Mouse (Mus musculus): ENCODE measurements at regions not wholly inside any gene's neighbourhood (a gene's known extent, or its start where the extent isn't known, plus 50 kb on each side); places are given as distances from the start of the nearest gene placed in this dataset.
"Not testable (repeated sequence)": the region's sequence is repeated elsewhere in the genome, so short reads cannot be mapped to it uniquely, and the experiment has no call there.

- H3K27me3 ChIP-seq (ENCODE audit: control insufficient read depth, insufficient read depth, low read depth, low read length); H3K9me3 ChIP-seq (replicated peaks; ENCODE audit: control insufficient read depth, low read length); H3K4me1 ChIP-seq (ENCODE audit: control insufficient read depth, low read depth, low read length); H3K36me3 ChIP-seq (ENCODE audit: control insufficient read depth, insufficient read depth); H3K4me3 ChIP-seq (ENCODE audit: low read depth, low read length); H3K4me2 ChIP-seq (ENCODE audit: low read depth, low read length); H3K27ac ChIP-seq (ENCODE audit: low read length); ATAC-seq (ENCODE audit: low read depth); H3K9ac ChIP-seq (ENCODE audit: low read depth, low read length): not testable (repeated sequence)
- WGBS (ENCODE audit: insufficient replicate concordance): 73% methylated on average over 2 of the region's 2 CpGs
These were observed 971.2 kb downstream of the Agbl1 start for GRCm38 (mm10) chr7:77200903-77201302.

GRCm38 (mm10) chr7:77205604-77206003 is 975.9 kb downstream of the Agbl1 start:
- Histone ChIP-seq H3K27ac (ENCODE audit: low read length) (no peak overlapping the region), H3K27me3 (ENCODE audit: control insufficient read depth, insufficient read depth, low read depth, low read length) (no peaks in the 10 kb centered on the region), H3K4me2 (ENCODE audit: low read depth, low read length) (no peak overlapping the region), H3K9ac (ENCODE audit: low read depth, low read length) (no peak overlapping the region), H3K4me1 (ENCODE audit: control insufficient read depth, low read depth, low read length) (no peaks in the 10 kb centered on the region), H3K4me3 (ENCODE audit: low read depth, low read length) (no peak overlapping the region), H3K9me3 (replicated peaks; ENCODE audit: control insufficient read depth, low read length) (no peaks in the 10 kb centered on the region), H3K36me3 (ENCODE audit: control insufficient read depth, insufficient read depth) (no peaks in the 10 kb centered on the region)
- WGBS (ENCODE audit: insufficient replicate concordance): 56% methylated on average over 3 of the region's 3 CpGs
- no peak for ATAC-seq (ENCODE audit: low read depth)

- Histone ChIP-seq H3K4me2 (ENCODE audit: low read depth, low read length) (no peak overlapping the region), H3K27me3 (ENCODE audit: control insufficient read depth, insufficient read depth, low read depth, low read length) (no peaks in the 10 kb centered on the region), H3K36me3 (ENCODE audit: control insufficient read depth, insufficient read depth) (no peaks in the 10 kb centered on the region), H3K9ac (ENCODE audit: low read depth, low read length) (no peak overlapping the region), H3K4me1 (ENCODE audit: control insufficient read depth, low read depth, low read length) (no peaks in the 10 kb centered on the region), H3K27ac (ENCODE audit: low read length) (no peak overlapping the region), H3K4me3 (ENCODE audit: low read depth, low read length) (no peak overlapping the region), H3K9me3 (replicated peaks; ENCODE audit: control insufficient read depth, low read length) (no peaks in the 10 kb centered on the region)
- no peak for ATAC-seq (ENCODE audit: low read depth)
- 50% methylated on average over 1 of the region's 1 CpGs for WGBS (ENCODE audit: insufficient replicate concordance)
These were observed 1019.7 kb downstream of the Agbl1 start for GRCm38 (mm10) chr7:77249391-77249790.

GRCm38 (mm10) chr7:77287657-77288056 is 1058.0 kb downstream of the Agbl1 start:
- H3K4me1 ChIP-seq (ENCODE audit: control insufficient read depth, low read depth, low read length): no peaks in the 10 kb centered on the region
- no peak overlapping the region for H3K27ac ChIP-seq (ENCODE audit: low read length)
- H3K9ac ChIP-seq (ENCODE audit: low read depth, low read length): no peak overlapping the region
- no peaks in the 10 kb centered on the region for H3K9me3 ChIP-seq (replicated peaks; ENCODE audit: control insufficient read depth, low read length)
- no peak; the same call in 1 of the 2 replicates for ATAC-seq (ENCODE audit: low read depth)
- no peak overlapping the region for H3K4me2 ChIP-seq (ENCODE audit: low read depth, low read length)
- WGBS (ENCODE audit: insufficient replicate concordance): 33% methylated on average over 4 of the region's 4 CpGs
- no peak overlapping the region for H3K4me3 ChIP-seq (ENCODE audit: low read depth, low read length)
- H3K27me3 ChIP-seq (ENCODE audit: control insufficient read depth, insufficient read depth, low read depth, low read length): no peaks in the 10 kb centered on the region
- no peaks in the 10 kb centered on the region for H3K36me3 ChIP-seq (ENCODE audit: control insufficient read depth, insufficient read depth)

GRCm38 (mm10) chr7:77294984-77295642 is 1065.4 kb downstream of the Agbl1 start:
- H3K4me1 ChIP-seq (ENCODE audit: control insufficient read depth, low read depth, low read length): no peaks in the 10 kb centered on the region
- H3K4me3 ChIP-seq (ENCODE audit: low read depth, low read length): no peak overlapping the region
- 34% methylated on average over 5 of the region's 5 CpGs for WGBS (ENCODE audit: insufficient replicate concordance)
- H3K27ac ChIP-seq (ENCODE audit: low read length): no peak overlapping the region
- no peak for ATAC-seq (ENCODE audit: low read depth)
- H3K36me3 ChIP-seq (ENCODE audit: control insufficient read depth, insufficient read depth): no peaks in the 10 kb centered on the region
- no peak overlapping the region for H3K9ac ChIP-seq (ENCODE audit: low read depth, low read length)
- H3K27me3 ChIP-seq (ENCODE audit: control insufficient read depth, insufficient read depth, low read depth, low read length): no peaks in the 10 kb centered on the region
- H3K9me3 ChIP-seq (replicated peaks; ENCODE audit: control insufficient read depth, low read length): no peaks in the 10 kb centered on the region
- H3K4me2 ChIP-seq (ENCODE audit: low read depth, low read length): no peak overlapping the region

GRCm38 (mm10) chr7:77303227-77303626 is 1073.5 kb downstream of the Agbl1 start:
- WGBS (ENCODE audit: insufficient replicate concordance): 37% methylated on average over 3 of the region's 3 CpGs
- Histone ChIP-seq H3K4me2 (ENCODE audit: low read depth, low read length) (no peak overlapping the region), H3K9me3 (replicated peaks; ENCODE audit: control insufficient read depth, low read length) (no peaks in the 10 kb centered on the region), H3K4me1 (ENCODE audit: control insufficient read depth, low read depth, low read length) (no peaks in the 10 kb centered on the region), H3K27me3 (ENCODE audit: control insufficient read depth, insufficient read depth, low read depth, low read length) (no peaks in the 10 kb centered on the region), H3K4me3 (ENCODE audit: low read depth, low read length) (no peak overlapping the region), H3K36me3 (ENCODE audit: control insufficient read depth, insufficient read depth) (no peaks in the 10 kb centered on the region), H3K27ac (ENCODE audit: low read length) (no peak overlapping the region), H3K9ac (ENCODE audit: low read depth, low read length) (no peak overlapping the region)
- no peak for ATAC-seq (ENCODE audit: low read depth)

GRCm38 (mm10) chr7:77303935-77304334 is 1074.2 kb downstream of the Agbl1 start:
- Histone ChIP-seq H3K27me3 (ENCODE audit: control insufficient read depth, insufficient read depth, low read depth, low read length) (no peaks in the 10 kb centered on the region), H3K9me3 (replicated peaks; ENCODE audit: control insufficient read depth, low read length) (no peaks in the 10 kb centered on the region), H3K4me1 (ENCODE audit: control insufficient read depth, low read depth, low read length) (no peaks in the 10 kb centered on the region), H3K4me2 (ENCODE audit: low read depth, low read length) (no peak overlapping the region), H3K27ac (ENCODE audit: low read length) (no peak overlapping the region), H3K9ac (ENCODE audit: low read depth, low read length) (no peak overlapping the region), H3K4me3 (ENCODE audit: low read depth, low read length) (no peak overlapping the region), H3K36me3 (ENCODE audit: control insufficient read depth, insufficient read depth) (no peaks in the 10 kb centered on the region)
- ATAC-seq (ENCODE audit: low read depth): no peak
- WGBS (ENCODE audit: insufficient replicate concordance): 29% methylated on average over 11 of the region's 11 CpGs

- H3K9ac ChIP-seq (ENCODE audit: low read depth, low read length): no peak overlapping the region
- no peaks in the 10 kb centered on the region for H3K9me3 ChIP-seq (replicated peaks; ENCODE audit: control insufficient read depth, low read length)
- no peak overlapping the region for H3K27ac ChIP-seq (ENCODE audit: low read length)
- 49% methylated on average over 3 of the region's 3 CpGs for WGBS (ENCODE audit: insufficient replicate concordance)
- H3K4me1 ChIP-seq (ENCODE audit: control insufficient read depth, low read depth, low read length): no peaks in the 10 kb centered on the region
- ATAC-seq (ENCODE audit: low read depth): no peak
- H3K4me3 ChIP-seq (ENCODE audit: low read depth, low read length): no peak overlapping the region
- H3K36me3 ChIP-seq (ENCODE audit: control insufficient read depth, insufficient read depth): no peaks in the 10 kb centered on the region
- no peaks in the 10 kb centered on the region for H3K27me3 ChIP-seq (ENCODE audit: control insufficient read depth, insufficient read depth, low read depth, low read length)
- no peak overlapping the region for H3K4me2 ChIP-seq (ENCODE audit: low read depth, low read length)
These were observed 1075.8 kb downstream of the Agbl1 start for GRCm38 (mm10) chr7:77305471-77305870.

GRCm38 (mm10) chr7:77311661-77312060 is 1082.0 kb downstream of the Agbl1 start:
- Histone ChIP-seq H3K27me3 (ENCODE audit: control insufficient read depth, insufficient read depth, low read depth, low read length) (no peaks in the 10 kb centered on the region), H3K4me2 (ENCODE audit: low read depth, low read length) (no peak overlapping the region), H3K27ac (ENCODE audit: low read length) (no peak overlapping the region), H3K9ac (ENCODE audit: low read depth, low read length) (no peak overlapping the region), H3K9me3 (replicated peaks; ENCODE audit: control insufficient read depth, low read length) (no peaks in the 10 kb centered on the region), H3K4me1 (ENCODE audit: control insufficient read depth, low read depth, low read length) (no peaks in the 10 kb centered on the region), H3K36me3 (ENCODE audit: control insufficient read depth, insufficient read depth) (no peaks in the 10 kb centered on the region), H3K4me3 (ENCODE audit: low read depth, low read length) (no peak overlapping the region)
- WGBS (ENCODE audit: insufficient replicate concordance): 55% methylated on average over 2 of the region's 2 CpGs
- no peak for ATAC-seq (ENCODE audit: low read depth)

Measured in liver, embryonic 16.5 days (tissue).